Mouse (Mus musculus) E14TG2a.4 (cell line): ENCODE data around the gene Glt28d2.

Experiments used
- CTCF ChIP-seq: conservative IDR thresholded peaks from 2 replicates; pipeline ENCODE4 v1.5.1; 2014; ENCODE audit warnings: low read length
- POU5F1 ChIP-seq: IDR thresholded peaks from 2 replicates; pipeline ENCODE4 v1.6.1; 2014; ENCODE audit warnings: low read length, borderline replicate concordance

DNA sequence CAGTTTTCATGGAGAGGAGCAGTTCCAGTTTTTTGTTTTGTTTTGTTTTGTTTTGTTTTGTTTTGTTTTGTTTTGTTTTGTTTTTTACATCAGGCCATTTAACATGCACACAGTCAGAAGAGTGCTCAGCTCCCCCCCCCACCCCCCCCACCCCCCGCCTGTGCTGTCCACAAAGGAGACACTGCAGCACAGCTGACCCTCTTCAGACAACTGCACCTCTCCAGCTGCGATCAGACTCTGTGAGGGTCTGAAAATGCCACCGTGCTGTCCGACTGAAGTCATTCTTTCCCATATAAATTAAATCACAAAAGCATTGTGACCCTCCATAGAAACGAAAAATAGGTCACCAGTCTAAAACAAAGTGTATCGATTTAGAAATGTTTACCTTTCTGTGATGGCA is 28.0 kb downstream of the Glt28d2 start:
- TF ChIP-seq CTCF: no peak
- no peak for TF ChIP-seq POU5F1
